Mouse (Mus musculus): ENCODE measurements around the gene Pithd1. TPM values are rescaled to one million over a fixed set of nuclear protein-coding genes. Genes with fewer than 3 reads are reported as not detected.

Gene Pithd1
- polyA plus RNA-seq, 1 experiment from 2014 or later: 64.8 TPM

GRCm38 (mm10) chr4:135967086-135967760 is 19.8 kb downstream of the Pithd1 start:
- Histone ChIP-seq H3K27me3 (ENCODE audit: control insufficient read depth, insufficient read depth, low read length) (no peaks in the 10 kb centered on the region; the same call in 1 of the 2 replicates), H3K27ac (ENCODE audit: low read depth, low read length) (no peak overlapping the region), H3K4me1 (ENCODE audit: control insufficient read depth, insufficient read depth, low read length) (peaks cover 17% of the 10 kb centered on the region), H3K4me2 (no peak overlapping the region), H3K9ac (ENCODE audit: low read length) (no peak overlapping the region), H3K9me3 (ENCODE audit: control insufficient read depth, low read length) (no peaks in the 10 kb centered on the region), H3K36me3 (ENCODE audit: control insufficient read depth, insufficient read depth, low read length) (peaks cover 23% of the 10 kb centered on the region), H3K4me3 (ENCODE audit: low read depth, low read length) (no peak overlapping the region)
- no peak for ATAC-seq (ENCODE audit: low FRiP score)
- 90% methylated on average over 18 of the region's 18 CpGs for WGBS
- no peak for DNase-seq (ENCODE audit: low spot score, missing footprints)

GRCm38 (mm10) chr4:135966283-135966682 is 20.8 kb downstream of the Pithd1 start:
- Histone ChIP-seq H3K4me2 (no peak overlapping the region), H3K9ac (ENCODE audit: low read length) (no peak overlapping the region), H3K4me1 (ENCODE audit: control insufficient read depth, insufficient read depth, low read length) (peaks cover 10% of the 10 kb centered on the region), H3K27me3 (ENCODE audit: control insufficient read depth, insufficient read depth, low read length) (no peaks in the 10 kb centered on the region; the same call in 1 of the 2 replicates), H3K4me3 (ENCODE audit: low read depth, low read length) (no peak overlapping the region), H3K27ac (ENCODE audit: low read depth, low read length) (no peak overlapping the region), H3K36me3 (ENCODE audit: control insufficient read depth, insufficient read depth, low read length) (peaks cover 23% of the 10 kb centered on the region), H3K9me3 (ENCODE audit: control insufficient read depth, low read length) (no peaks in the 10 kb centered on the region)
- 93% methylated on average over 16 of the region's 16 CpGs for whole genome bisulfite sequencing
- no peak for DNase-seq (ENCODE audit: low spot score, missing footprints)
- ATAC-seq (ENCODE audit: low FRiP score): no peak

- H3K36me3 ChIP-seq (ENCODE audit: control insufficient read depth, insufficient read depth, low read length): peaks cover 23% of the 10 kb centered on the region
- no peak overlapping the region for H3K4me3 ChIP-seq (ENCODE audit: low read depth, low read length)
- H3K9ac ChIP-seq (ENCODE audit: low read length): no peak overlapping the region
- H3K4me2 ChIP-seq: no peak overlapping the region
- H3K27ac ChIP-seq (ENCODE audit: low read depth, low read length): no peak overlapping the region
- WGBS: 84% methylated on average over 9 of the region's 9 CpGs
- DNase-seq (ENCODE audit: low spot score, missing footprints): no peak
- peaks cover 9% of the 10 kb centered on the region for H3K4me1 ChIP-seq (ENCODE audit: control insufficient read depth, insufficient read depth, low read length)
- ATAC-seq (ENCODE audit: low FRiP score): no peak
- H3K27me3 ChIP-seq (ENCODE audit: control insufficient read depth, insufficient read depth, low read length): no peaks in the 10 kb centered on the region; the same call in 1 of the 2 replicates
- H3K9me3 ChIP-seq (ENCODE audit: control insufficient read depth, low read length): no peaks in the 10 kb centered on the region
Observed at GRCm38 (mm10) chr4:135965113-135965512, 22.0 kb downstream of the Pithd1 start.

DNA sequence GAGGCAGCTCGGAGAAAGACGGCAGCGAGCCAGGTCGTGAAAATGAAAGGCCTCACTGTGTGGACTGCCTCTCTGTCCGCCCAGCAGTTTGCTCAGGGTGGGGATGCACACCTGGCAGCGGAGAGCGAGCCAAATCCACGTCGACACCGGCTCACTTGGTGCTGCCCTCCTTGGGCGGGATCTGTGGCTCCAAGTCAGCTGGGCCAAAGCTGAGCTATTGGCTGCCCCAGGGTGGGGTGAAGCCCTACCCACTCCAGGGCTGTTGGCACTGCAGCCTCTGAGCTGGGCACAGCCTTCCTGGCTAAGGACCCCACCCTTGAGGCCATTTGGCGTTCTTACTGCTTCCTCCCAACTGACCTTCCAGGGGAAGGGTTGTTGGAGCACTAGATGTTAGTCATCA is 22.6 kb downstream of the Pithd1 start:
- Histone ChIP-seq H3K4me3 (ENCODE audit: low read depth, low read length) (peak overlapping the region; percentile 72), H3K36me3 (ENCODE audit: control insufficient read depth, insufficient read depth, low read length) (peaks cover 16% of the 10 kb centered on the region), H3K27me3 (ENCODE audit: control insufficient read depth, insufficient read depth, low read length) (no peaks in the 10 kb centered on the region; the same call in 1 of the 2 replicates), H3K9me3 (ENCODE audit: control insufficient read depth, low read length) (no peaks in the 10 kb centered on the region), H3K4me1 (ENCODE audit: control insufficient read depth, insufficient read depth, low read length) (peaks cover 9% of the 10 kb centered on the region), H3K9ac (ENCODE audit: low read length) (peak overlapping the region; percentile 72), H3K27ac (ENCODE audit: low read depth, low read length) (no peak overlapping the region), H3K4me2 (peak overlapping the region; percentile 89)
- no peak for ATAC-seq (ENCODE audit: low FRiP score)
- DNase-seq (ENCODE audit: low spot score, missing footprints): no peak
- WGBS: 3% methylated on average over 12 of the region's 12 CpGs

- peaks cover 8% of the 10 kb centered on the region; the same call in 1 of the 2 replicates for H3K36me3 ChIP-seq (ENCODE audit: control insufficient read depth, insufficient read depth, low read length)
- peak within 1 kb of the TSS; percentile 68 for H3K27ac ChIP-seq (ENCODE audit: low read depth, low read length)
- no peaks in the 10 kb centered on the region for H3K9me3 ChIP-seq (ENCODE audit: control insufficient read depth, low read length)
- peak within 1 kb of the TSS; percentile 89 for H3K4me2 ChIP-seq
- ATAC-seq (ENCODE audit: low FRiP score): peak; percentile 92
- WGBS: under 1% methylated on average over 55 of the region's 56 CpGs
- H3K27me3 ChIP-seq (ENCODE audit: control insufficient read depth, insufficient read depth, low read length): no peaks in the 10 kb centered on the region; the same call in 1 of the 2 replicates
- H3K9ac ChIP-seq (ENCODE audit: low read length): peak within 1 kb of the TSS; percentile 78
- peak within 1 kb of the TSS; percentile 72 for H3K4me3 ChIP-seq (ENCODE audit: low read depth, low read length)
- peak; percentile 99 for DNase-seq (ENCODE audit: low spot score, missing footprints)
- H3K4me1 ChIP-seq (ENCODE audit: control insufficient read depth, insufficient read depth, low read length): peaks cover 9% of the 10 kb centered on the region
Observed at GRCm38 (mm10) chr4:135963457-135964193, 23.4 kb downstream of the Pithd1 start, which contains the start of gene Gale. Gale (plus strand) TSS chr4:135963727.

DNA sequence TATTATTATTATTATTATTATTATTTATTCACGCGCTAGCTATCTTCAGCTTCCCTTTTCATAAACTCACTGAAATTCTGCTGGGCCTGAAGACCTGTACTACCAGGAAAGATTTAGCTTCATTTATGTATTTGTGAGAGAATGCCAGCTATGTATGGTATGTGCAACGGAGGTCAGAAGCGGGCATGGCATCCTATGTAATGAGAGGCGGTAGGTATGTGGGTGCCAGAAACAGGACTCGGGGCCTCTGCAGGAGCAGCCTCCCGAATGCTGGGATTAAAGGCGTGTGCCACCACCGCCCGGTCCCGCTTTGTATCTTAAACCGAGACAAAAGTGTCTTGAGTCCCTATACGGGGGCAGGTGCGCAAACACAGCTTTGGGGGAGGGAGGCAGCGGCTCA is 24.1 kb downstream of the Pithd1 start:
- 6% methylated on average over 15 of the region's 15 CpGs for WGBS
- peak overlapping the region; percentile 78 for H3K9ac ChIP-seq (ENCODE audit: low read length)
- DNase-seq (ENCODE audit: low spot score, missing footprints): no peak
- H3K27me3 ChIP-seq (ENCODE audit: control insufficient read depth, insufficient read depth, low read length): no peaks in the 10 kb centered on the region; the same call in 1 of the 2 replicates
- peaks cover 4% of the 10 kb centered on the region; the same call in 1 of the 2 replicates for H3K36me3 ChIP-seq (ENCODE audit: control insufficient read depth, insufficient read depth, low read length)
- no peaks in the 10 kb centered on the region for H3K9me3 ChIP-seq (ENCODE audit: control insufficient read depth, low read length)
- H3K27ac ChIP-seq (ENCODE audit: low read depth, low read length): peak overlapping the region; percentile 68
- ATAC-seq (ENCODE audit: low FRiP score): 0 out of 2 replicates have a peak, but pooled peaks have one; percentile 6
- H3K4me2 ChIP-seq: peak overlapping the region; percentile 89
- peak overlapping the region; percentile 72 for H3K4me3 ChIP-seq (ENCODE audit: low read depth, low read length)
- H3K4me1 ChIP-seq (ENCODE audit: control insufficient read depth, insufficient read depth, low read length): peaks cover 9% of the 10 kb centered on the region

GRCm38 (mm10) chr4:135962198-135962597 is 24.9 kb downstream of the Pithd1 start:
- ATAC-seq (ENCODE audit: low FRiP score) (no peak), DNase-seq (ENCODE audit: low spot score, missing footprints) (no peak)
- peaks cover 9% of the 10 kb centered on the region for H3K4me1 ChIP-seq (ENCODE audit: control insufficient read depth, insufficient read depth, low read length)
- H3K9me3 ChIP-seq (ENCODE audit: control insufficient read depth, low read length): no peaks in the 10 kb centered on the region
- H3K27me3 ChIP-seq (ENCODE audit: control insufficient read depth, insufficient read depth, low read length): no peaks in the 10 kb centered on the region; the same call in 1 of the 2 replicates
- H3K4me3 ChIP-seq (ENCODE audit: low read depth, low read length): no peak overlapping the region
- H3K27ac ChIP-seq (ENCODE audit: low read depth, low read length): no peak overlapping the region
- H3K36me3 ChIP-seq (ENCODE audit: control insufficient read depth, insufficient read depth, low read length): 0 out of 2 replicates have a peak, but pooled peaks cover 2% of the 10 kb centered on the region
- no peak overlapping the region for H3K4me2 ChIP-seq
- no peak overlapping the region for H3K9ac ChIP-seq (ENCODE audit: low read length)
- WGBS: 92% methylated on average over 7 of the region's 7 CpGs

- WGBS: 91% methylated on average over 5 of the region's 5 CpGs
- H3K4me3 ChIP-seq (ENCODE audit: low read depth, low read length): no peak overlapping the region
- H3K27ac ChIP-seq (ENCODE audit: low read depth, low read length): no peak overlapping the region
- no peak overlapping the region for H3K9ac ChIP-seq (ENCODE audit: low read length)
- H3K36me3 ChIP-seq (ENCODE audit: control insufficient read depth, insufficient read depth, low read length): no peaks in the 10 kb centered on the region
- DNase-seq (ENCODE audit: low spot score, missing footprints) (no peak), ATAC-seq (ENCODE audit: low FRiP score) (no peak)
- peaks cover 9% of the 10 kb centered on the region for H3K4me1 ChIP-seq (ENCODE audit: control insufficient read depth, insufficient read depth, low read length)
- no peaks in the 10 kb centered on the region for H3K9me3 ChIP-seq (ENCODE audit: control insufficient read depth, low read length)
- H3K4me2 ChIP-seq: no peak overlapping the region
- H3K27me3 ChIP-seq (ENCODE audit: control insufficient read depth, insufficient read depth, low read length): no peaks in the 10 kb centered on the region; the same call in 1 of the 2 replicates
Observed at GRCm38 (mm10) chr4:135961709-135962108, 25.4 kb downstream of the Pithd1 start.

DNA sequence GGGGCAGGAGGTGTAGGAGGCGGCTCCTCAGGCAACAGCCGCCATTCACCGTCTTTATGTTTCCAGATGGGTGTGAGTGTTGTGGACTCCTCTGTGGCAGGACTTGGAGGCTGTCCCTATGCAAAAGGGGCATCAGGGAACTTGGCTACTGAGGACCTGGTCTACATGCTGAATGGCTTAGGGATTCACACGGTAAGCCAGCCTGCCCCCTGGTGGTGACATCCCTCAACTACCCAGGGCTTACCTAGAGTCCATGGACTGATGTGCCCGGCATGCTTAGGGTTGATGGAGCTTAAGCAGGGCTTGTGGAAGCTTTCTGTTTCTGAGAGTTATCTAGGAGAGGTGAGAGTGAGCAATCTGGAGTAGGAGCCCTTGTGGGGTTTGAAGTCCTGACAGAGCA is 26.3 kb downstream of the Pithd1 start:
- no peak overlapping the region for H3K9ac ChIP-seq (ENCODE audit: low read length)
- no peak for ATAC-seq (ENCODE audit: low FRiP score)
- peak; percentile 99 for DNase-seq (ENCODE audit: low spot score, missing footprints)
- no peak overlapping the region for H3K4me3 ChIP-seq (ENCODE audit: low read depth, low read length)
- H3K4me2 ChIP-seq: no peak overlapping the region
- no peak overlapping the region for H3K27ac ChIP-seq (ENCODE audit: low read depth, low read length)
- no peaks in the 10 kb centered on the region for H3K9me3 ChIP-seq (ENCODE audit: control insufficient read depth, low read length)
- WGBS: 27% methylated on average over 5 of the region's 5 CpGs
- H3K27me3 ChIP-seq (ENCODE audit: control insufficient read depth, insufficient read depth, low read length): no peaks in the 10 kb centered on the region; the same call in 1 of the 2 replicates
- H3K4me1 ChIP-seq (ENCODE audit: control insufficient read depth, insufficient read depth, low read length): peaks cover 9% of the 10 kb centered on the region
- no peaks in the 10 kb centered on the region for H3K36me3 ChIP-seq (ENCODE audit: control insufficient read depth, insufficient read depth, low read length)
